In the genomic region with DNA sequence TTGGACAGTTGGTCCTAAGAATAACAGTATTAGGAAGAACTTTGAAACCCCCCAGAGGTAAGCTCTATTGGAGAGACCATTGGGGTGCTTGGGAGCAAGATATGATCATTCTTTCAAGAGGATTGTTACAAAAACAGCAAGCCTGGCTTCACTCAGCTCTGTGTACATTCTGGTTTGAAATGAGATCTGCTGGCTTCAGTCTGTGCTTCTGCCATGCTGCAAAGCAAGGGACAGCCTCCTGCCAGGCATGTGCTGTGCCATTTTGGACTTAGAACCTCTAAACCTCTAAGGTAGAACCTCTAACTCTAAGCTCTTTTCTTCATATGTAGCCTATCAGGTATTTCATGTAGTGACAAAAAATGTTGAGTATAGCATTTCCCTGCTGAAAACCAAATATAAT, we compare ENCODE assay signal across 28 mouse cellular contexts.
"Had no signal": no experiment of that assay in that cellular context is flagged by ENCODE, and none has a peak within 500 bp of the region (broad histone marks: within the 10 kb centered on the region; RNA-seq: fewer than 3 reads in every experiment).

No protein-coding gene starts in this region.

- H3K4me3 ChIP-seq: embryonic facial prominence, embryonic 10.5 days; embryonic facial prominence, embryonic 12.5 days; embryonic facial prominence, embryonic 13.5 days; embryonic facial prominence, embryonic 15.5 days; erythroblast, embryonic 14.5 days; forebrain, embryonic 10.5 days; forebrain, embryonic 12.5 days; forebrain, embryonic 13.5 days; forebrain, embryonic 15.5 days; gastrocnemius, adult 2 months; heart, adult 2 months had no signal

- H3K4me2 ChIP-seq: embryonic facial prominence, embryonic 12.5 days; embryonic facial prominence, embryonic 13.5 days; embryonic facial prominence, embryonic 15.5 days; forebrain, embryonic 12.5 days; forebrain, embryonic 13.5 days; forebrain, embryonic 15.5 days had no signal

- ATAC-seq: forebrain, embryonic 13.5 days; forebrain, embryonic 14.5 days; forebrain, embryonic 15.5 days; forebrain, embryonic 16.5 days; forebrain, postnatal 0 days had no signal

- H3K27ac ChIP-seq: embryonic facial prominence, embryonic 10.5 days; embryonic facial prominence, embryonic 12.5 days; embryonic facial prominence, embryonic 13.5 days; embryonic facial prominence, embryonic 15.5 days; forebrain, embryonic 10.5 days; forebrain, embryonic 12.5 days; forebrain, embryonic 13.5 days; forebrain, embryonic 15.5 days; gastrocnemius, adult 2 months; heart, adult 2 months had no signal

- H3K27me3 ChIP-seq: embryonic facial prominence, embryonic 12.5 days; embryonic facial prominence, embryonic 13.5 days; embryonic facial prominence, embryonic 15.5 days; forebrain, embryonic 12.5 days; forebrain, embryonic 13.5 days; forebrain, embryonic 15.5 days had no signal

- H3K4me1 ChIP-seq: embryonic facial prominence, embryonic 12.5 days; forebrain, embryonic 13.5 days had no signal

- DNase-seq: cerebellum, adult 2 months; cerebellum, adult 8-10 months; cerebellum, adult 9-10 months; cerebellum, adult 9-11 months; cerebellum, postnatal 10 days; cerebellum, postnatal 14 days; cerebellum, postnatal 25 days; cerebellum, postnatal 36 days; embryo, embryonic 11 days; forebrain, postnatal 0 days; gastrocnemius, adult 2 months; gastrocnemius, postnatal 10 days; gastrocnemius, postnatal 14 days; gastrocnemius, postnatal 25 days; gastrocnemius, postnatal 36 days; heart, adult 18-20 months; heart, adult 2 months had no signal

- H3K9ac ChIP-seq: embryonic facial prominence, embryonic 12.5 days; embryonic facial prominence, embryonic 13.5 days; embryonic facial prominence, embryonic 15.5 days; forebrain, embryonic 12.5 days; forebrain, embryonic 13.5 days; forebrain, embryonic 15.5 days; forebrain, postnatal 0 days had no signal

- H3K9me3 ChIP-seq: embryonic facial prominence, embryonic 10.5 days; embryonic facial prominence, embryonic 12.5 days; embryonic facial prominence, embryonic 13.5 days; embryonic facial prominence, embryonic 15.5 days; forebrain, embryonic 10.5 days; forebrain, embryonic 12.5 days; forebrain, embryonic 13.5 days; forebrain, embryonic 15.5 days had no signal

- H3K36me3 ChIP-seq: embryonic facial prominence, embryonic 10.5 days; embryonic facial prominence, embryonic 12.5 days; embryonic facial prominence, embryonic 13.5 days; embryonic facial prominence, embryonic 15.5 days; forebrain, embryonic 10.5 days; forebrain, embryonic 12.5 days; forebrain, embryonic 15.5 days had no signal
